Mouse (Mus musculus) cerebellum, postnatal 25 days (tissue): ENCODE measurements around the gene Lysmd4.
"Not testable (repeated sequence)": the region's sequence is repeated elsewhere in the genome, so short reads cannot be mapped to it uniquely, and the experiment has no call there.

Source experiments
- DNase-seq, 2 experiments: peaks; one replicate each; pipeline ENCODE4 v3.0.0; 2021; ENCODE audit warnings: mixed read lengths in 2 of 2

Lysmd4 gene

GRCm38 (mm10) chr7:67232504-67232903 lies 10.2 kb downstream of the Lysmd4 start:
- DNase-seq, result peak in 1 of 2 experiments; percentile 8

GRCm38 (mm10) chr7:67234797-67235196 lies 12.5 kb downstream of the Lysmd4 start:
- peak; percentile 42 to 60 for DNase-seq

GRCm38 (mm10) chr7:67236351-67236750 lies 14.0 kb downstream of the Lysmd4 start:
- DNase-seq, result no peak

GRCm38 (mm10) chr7:67237752-67238151 lies 15.4 kb downstream of the Lysmd4 start:
- DNase-seq, result no peak

GRCm38 (mm10) chr7:67241969-67242368 lies 19.6 kb downstream of the Lysmd4 start:
- no peak for DNase-seq

- peak in 1 of 2 experiments; percentile 37 for DNase-seq
Measured at GRCm38 (mm10) chr7:67243121-67243893, 21.0 kb downstream of the Lysmd4 start.

GRCm38 (mm10) chr7:67243894-67244282 lies 21.5 kb downstream of the Lysmd4 start:
- no peak for DNase-seq

- no peak for DNase-seq
Measured at GRCm38 (mm10) chr7:67245255-67245654, 22.9 kb downstream of the Lysmd4 start.

GRCm38 (mm10) chr7:67246067-67246466 lies 23.7 kb downstream of the Lysmd4 start:
- DNase-seq, result no peak

GRCm38 (mm10) chr7:67259828-67260563 lies 37.7 kb downstream of the Lysmd4 start:
- peak; percentile 69 to 87 for DNase-seq

GRCm38 (mm10) chr7:67270447-67270846 lies 48.1 kb downstream of the Lysmd4 start:
- DNase-seq, result not testable (repeated sequence)

- DNase-seq, result no peak
Measured at GRCm38 (mm10) chr7:67283581-67283980, 61.2 kb downstream of the Lysmd4 start.

GRCm38 (mm10) chr7:67287456-67287855 lies 65.1 kb downstream of the Lysmd4 start:
- no peak for DNase-seq

- DNase-seq, result no peak
Measured at GRCm38 (mm10) chr7:67291356-67291755, 69.0 kb downstream of the Lysmd4 start.

GRCm38 (mm10) chr7:67296419-67296818 lies 74.1 kb downstream of the Lysmd4 start:
- DNase-seq, result no peak

GRCm38 (mm10) chr7:67304937-67305336 lies 82.6 kb downstream of the Lysmd4 start:
- no peak for DNase-seq

- DNase-seq, result no peak
Measured at GRCm38 (mm10) chr7:67307078-67307477, 84.7 kb downstream of the Lysmd4 start.

GRCm38 (mm10) chr7:67308102-67308501 lies 85.8 kb downstream of the Lysmd4 start:
- no peak for DNase-seq

GRCm38 (mm10) chr7:67310151-67310550 lies 87.8 kb downstream of the Lysmd4 start:
- no peak for DNase-seq

- no peak for DNase-seq
Measured at GRCm38 (mm10) chr7:67313200-67313599, 90.9 kb downstream of the Lysmd4 start.

- DNase-seq, result no peak
Measured at GRCm38 (mm10) chr7:67318697-67319096, 96.4 kb downstream of the Lysmd4 start.

- DNase-seq, result no peak
Measured at GRCm38 (mm10) chr7:67320359-67320758, 98.0 kb downstream of the Lysmd4 start.

GRCm38 (mm10) chr7:67342067-67342625 lies 119.8 kb downstream of the Lysmd4 start:
- DNase-seq, result no peak

GRCm38 (mm10) chr7:67344443-67344842 lies 122.1 kb downstream of the Lysmd4 start:
- DNase-seq, result no peak
